Mouse (Mus musculus) testis, adult 2 months (tissue): Measurements from ENCODE around the gene Tor2a. TPM values are rescaled to one million over a fixed set of nuclear protein-coding genes. Genes with fewer than 3 reads are reported as not detected.

Experiments
- H3K27ac ChIP-seq: fragments of 200-500 bp; 2 replicates; pipeline ENCODE4 v1.5.1; 2012; ENCODE audit warnings: low read depth, low read length; ENCODE audit not compliant: control insufficient read depth, insufficient read depth
- H3K27me3 ChIP-seq: fragments of 200-500 bp; 2 replicates; pipeline ENCODE4 v1.6.1; 2012; ENCODE audit warnings: mild to moderate bottlenecking, low read length, moderate library complexity; ENCODE audit not compliant: control insufficient read depth, insufficient read depth
- H3K36me3 ChIP-seq: fragments of 200-500 bp; 2 replicates; pipeline ENCODE4 v1.6.1; 2012; ENCODE audit warnings: mild to moderate bottlenecking, low read length; ENCODE audit not compliant: control insufficient read depth, insufficient read depth
- H3K4me1 ChIP-seq: fragments of 200-500 bp; 2 replicates; pipeline ENCODE4 v1.6.1; 2012; ENCODE audit warnings: low read length; ENCODE audit not compliant: control insufficient read depth, insufficient read depth
- H3K4me3 ChIP-seq: fragments of 200-500 bp; 2 replicates; pipeline ENCODE4 v1.5.1; 2012; ENCODE audit warnings: low read depth, mild to moderate bottlenecking, low read length, moderate library complexity, mixed read lengths; ENCODE audit not compliant: control insufficient read depth
- CTCF ChIP-seq: fragments of 200-500 bp; IDR thresholded peaks from 2 replicates; pipeline ENCODE4 v1.5.1; 2012; ENCODE audit warnings: low read depth, mild to moderate bottlenecking, inconsistent platforms, low read length, moderate library complexity; ENCODE audit not compliant: control insufficient read depth, insufficient read depth, insufficient replicate concordance
- POLR2A ChIP-seq: fragments of 200-500 bp; IDR thresholded peaks from 2 replicates; pipeline ENCODE4 v1.6.1; 2012; ENCODE audit warnings: low read depth, mild to moderate bottlenecking, inconsistent platforms, low read length, moderate library complexity; ENCODE audit not compliant: control insufficient read depth
- polyA plus RNA-seq: library from polyadenylated mRNA; depleted of rRNA; stranded (reverse); fragments of >200 nt; gene quantifications from 2 replicates; pipeline ENCODE4 v1.2.3, GENCODE M21; 2012

The Tor2a gene
- polyA plus RNA-seq, 1 experiment = 18.3 TPM

- no peaks in the 10 kb centered on the region for H3K36me3 ChIP-seq
- H3K27me3 ChIP-seq = no peaks in the 10 kb centered on the region
- H3K4me3 ChIP-seq = no peak overlapping the region
- no peak overlapping the region for H3K27ac ChIP-seq
- TF ChIP-seq POLR2A (no peak), CTCF (no peak)
- H3K4me1 ChIP-seq = peaks cover 7% of the 10 kb centered on the region
These were observed 4.9 kb upstream of the Tor2a start for GRCm38 (mm10) chr2:32752181-32752580.

DNA sequence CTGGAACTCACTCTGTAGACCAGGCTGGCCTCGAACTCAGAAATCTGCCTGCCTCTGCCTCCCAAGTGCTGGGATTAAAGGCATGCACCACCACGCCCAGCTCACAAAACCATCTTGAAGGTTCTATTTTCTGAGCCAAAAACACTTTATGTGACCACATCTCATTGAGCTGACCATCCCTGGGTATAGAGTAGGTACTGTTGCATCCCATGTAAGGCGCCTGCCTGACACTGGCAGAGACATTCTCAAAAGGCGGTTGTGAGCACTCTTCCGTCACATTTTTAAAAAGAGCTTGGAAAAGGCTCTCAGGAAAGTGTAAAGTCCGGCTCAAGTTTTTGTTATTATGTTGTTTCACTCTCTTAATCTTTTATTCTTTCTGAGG lies 369 bp upstream of the Tor2a start:
- peak overlapping the region; percentile 30 for H3K27ac ChIP-seq
- H3K36me3 ChIP-seq = no peaks in the 10 kb centered on the region

GRCm38 (mm10) chr2:32758503-32758902 lies 1.5 kb downstream of the Tor2a start:
- H3K4me3 ChIP-seq = no peak overlapping the region
- H3K36me3 ChIP-seq = peaks cover 1% of the 10 kb centered on the region; the same call in 1 of the 2 replicates
- peaks cover 2% of the 10 kb centered on the region; the same call in 1 of the 2 replicates for H3K4me1 ChIP-seq
- no peak overlapping the region for H3K27ac ChIP-seq
- no peaks in the 10 kb centered on the region for H3K27me3 ChIP-seq
- TF ChIP-seq CTCF (no peak), POLR2A (no peak)

More for the DNA sequence above, 369 bp upstream of the Tor2a start:
- Histone ChIP-seq H3K27me3 (no peaks in the 10 kb centered on the region), H3K4me1 (peaks cover 2% of the 10 kb centered on the region; the same call in 1 of the 2 replicates), H3K4me3 (peak overlapping the region; percentile 94)
- no peak for TF ChIP-seq POLR2A
- TF ChIP-seq CTCF = no peak

DNA sequence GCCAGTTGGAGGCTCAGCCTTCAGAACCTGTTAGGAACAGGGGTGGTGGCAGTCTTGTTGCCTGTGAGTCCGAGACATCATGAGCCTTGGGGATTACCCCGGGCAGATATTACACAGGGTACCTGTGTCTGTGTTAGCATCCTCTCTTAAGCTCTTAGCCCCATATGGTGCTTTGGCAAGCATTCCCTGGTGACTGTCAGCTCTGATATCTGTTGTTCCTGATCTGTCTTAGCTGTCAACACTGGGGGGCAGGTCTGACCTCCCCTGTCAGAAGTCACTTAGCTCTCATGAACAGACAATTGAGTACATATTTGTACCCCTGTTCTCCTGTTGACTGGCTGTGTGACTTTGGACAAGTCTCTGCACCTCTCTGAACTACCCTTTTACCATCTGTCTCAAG lies 2.0 kb downstream of the Tor2a start:
- Histone ChIP-seq H3K27me3 (no peaks in the 10 kb centered on the region), H3K36me3 (peaks cover 1% of the 10 kb centered on the region; the same call in 1 of the 2 replicates), H3K4me3 (no peak overlapping the region), H3K27ac (no peak overlapping the region), H3K4me1 (peaks cover 2% of the 10 kb centered on the region; the same call in 1 of the 2 replicates)
- TF ChIP-seq POLR2A (no peak), CTCF (no peak)

DNA sequence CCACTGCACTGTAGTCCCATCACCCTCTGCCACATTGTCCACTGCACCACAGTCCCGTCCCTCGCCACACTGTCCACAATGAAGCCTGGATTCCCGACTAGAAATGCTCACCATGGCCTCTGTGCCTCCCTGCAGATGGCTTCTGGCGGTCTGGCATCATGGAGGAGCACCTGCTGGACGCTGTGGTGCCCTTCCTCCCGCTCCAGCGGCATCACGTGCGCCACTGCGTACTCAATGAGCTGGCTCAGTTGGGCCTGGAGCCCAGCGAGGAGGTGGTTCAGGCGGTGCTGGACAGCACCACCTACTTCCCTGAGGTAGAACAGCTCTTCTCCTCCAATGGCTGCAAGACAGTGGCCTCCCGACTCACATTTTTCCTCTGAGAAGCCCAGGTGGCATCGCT lies 4.3 kb downstream of the Tor2a start:
- Histone ChIP-seq H3K36me3 (peaks cover 1% of the 10 kb centered on the region; the same call in 1 of the 2 replicates), H3K27ac (no peak overlapping the region), H3K27me3 (no peaks in the 10 kb centered on the region), H3K4me1 (peaks cover 2% of the 10 kb centered on the region; the same call in 1 of the 2 replicates), H3K4me3 (no peak overlapping the region)
- no peak for TF ChIP-seq POLR2A
- no peak for TF ChIP-seq CTCF

DNA sequence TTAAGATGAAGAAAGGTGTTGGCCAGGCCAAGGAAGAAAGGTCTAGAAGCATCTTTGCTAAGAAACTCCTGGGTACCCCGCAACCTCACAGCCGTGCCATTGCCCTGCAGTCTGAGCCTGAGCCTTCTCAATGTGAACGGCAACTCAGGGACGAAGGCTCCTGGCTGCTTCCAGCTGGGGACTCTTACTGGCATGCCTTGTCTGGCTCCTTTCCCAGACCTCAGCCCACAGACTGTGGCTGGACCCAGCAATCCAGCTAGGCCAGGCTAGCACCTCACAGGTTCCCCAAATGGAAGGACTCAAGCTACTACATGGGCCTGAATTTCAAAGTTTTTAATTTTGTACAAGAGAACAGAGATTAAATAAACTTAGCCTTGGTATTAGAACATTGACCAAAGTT lies 4.8 kb downstream of the Tor2a start:
- no peaks in the 10 kb centered on the region for H3K27me3 ChIP-seq
- TF ChIP-seq POLR2A = no peak
- no peak for TF ChIP-seq CTCF

GRCm38 (mm10) chr2:32763353-32763752 lies 6.3 kb downstream of the Tor2a start:
- no peaks in the 10 kb centered on the region for H3K4me1 ChIP-seq
- no peak overlapping the region for H3K27ac ChIP-seq
- peaks cover 1% of the 10 kb centered on the region; the same call in 1 of the 2 replicates for H3K36me3 ChIP-seq
- no peaks in the 10 kb centered on the region for H3K27me3 ChIP-seq
- no peak overlapping the region for H3K4me3 ChIP-seq
- TF ChIP-seq CTCF (no peak), POLR2A (no peak)

More for the DNA sequence above, 4.8 kb downstream of the Tor2a start:
- no peak overlapping the region for H3K27ac ChIP-seq
- H3K36me3 ChIP-seq = peaks cover 1% of the 10 kb centered on the region; the same call in 1 of the 2 replicates
- no peak overlapping the region for H3K4me3 ChIP-seq
- H3K4me1 ChIP-seq = peaks cover 2% of the 10 kb centered on the region; the same call in 1 of the 2 replicates

DNA sequence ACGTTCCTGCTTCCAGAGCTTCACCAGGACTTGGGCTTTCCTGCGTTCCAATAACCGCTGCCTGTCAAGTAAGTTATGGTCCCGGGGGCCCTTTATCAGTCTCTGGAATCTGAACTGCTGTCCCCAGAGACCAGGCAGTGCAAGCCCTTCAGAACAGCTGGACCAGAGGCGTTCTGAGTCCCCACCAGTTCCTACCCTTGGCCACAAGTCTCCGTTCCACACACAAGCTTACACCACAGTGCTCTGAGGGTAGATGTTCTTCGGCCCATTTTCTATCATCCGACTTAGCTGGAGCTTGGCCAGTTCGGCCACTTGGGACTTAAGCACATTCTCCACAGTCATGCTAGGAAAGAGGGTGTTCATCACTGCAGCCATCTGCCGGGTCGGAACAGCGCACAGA lies 10.2 kb downstream of the Tor2a start:
- no peak overlapping the region for H3K4me3 ChIP-seq
- no peaks in the 10 kb centered on the region for H3K27me3 ChIP-seq
- peaks cover 7% of the 10 kb centered on the region for H3K4me1 ChIP-seq
- H3K36me3 ChIP-seq = peaks cover 1% of the 10 kb centered on the region; the same call in 1 of the 2 replicates
- no peak for TF ChIP-seq CTCF
- no peak for TF ChIP-seq POLR2A
- no peak overlapping the region for H3K27ac ChIP-seq
